Mouse (Mus musculus): Measurements from ENCODE around the gene Prokr2. TPM values are rescaled to one million over a fixed set of nuclear protein-coding genes. Genes with fewer than 3 reads are reported as not detected.

Prokr2 gene
- polyA plus RNA-seq, 1 experiment from 2014 or later, result 1.6 TPM

DNA sequence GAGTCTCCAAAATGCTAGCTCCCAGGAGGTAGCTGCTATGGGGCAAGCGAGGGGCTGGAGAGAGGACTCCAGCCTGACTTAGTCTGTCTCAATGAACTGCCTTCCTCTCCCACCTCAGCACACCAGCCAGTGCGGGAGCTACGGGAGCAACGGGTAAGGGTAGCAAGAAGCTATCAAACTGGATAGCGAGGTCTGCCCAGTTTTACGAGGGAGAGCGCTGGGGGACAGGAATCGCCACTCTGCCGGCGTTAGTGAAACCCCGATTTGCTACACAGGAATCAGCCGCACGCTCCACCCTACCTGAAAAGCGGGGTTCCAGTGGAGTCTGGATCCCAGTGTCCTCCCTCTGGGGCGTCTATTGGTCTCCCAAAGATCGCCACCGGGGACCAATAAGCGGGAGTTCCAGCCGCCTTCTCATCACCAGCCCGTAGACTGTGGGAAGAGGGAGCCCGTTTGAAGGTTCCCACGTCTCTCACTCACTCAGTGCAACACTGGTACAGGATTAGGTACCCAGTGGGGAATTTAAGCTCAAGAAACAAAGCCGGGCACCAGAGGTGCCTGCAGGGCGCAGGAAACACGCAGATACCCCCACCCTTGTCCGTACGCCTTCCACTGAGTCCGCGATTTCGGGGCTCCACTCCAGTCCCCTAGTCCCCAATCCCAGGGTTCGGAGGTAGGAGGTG lies 595 bp downstream of the Prokr2 start:
- peak overlapping the region; percentile 19; the same call in 1 of the 2 replicates for H3K9ac ChIP-seq
- ATAC-seq (ENCODE audit: insufficient number of reproducible peaks, low FRiP score, low TSS enrichment, low read depth), result no peak
- H3K4me1 ChIP-seq, result peaks cover 13% of the 10 kb centered on the region; the same call in 1 of the 2 replicates
- no peak overlapping the region for H3K27ac ChIP-seq (replicated peaks)
- peak overlapping the region; percentile 48 for H3K4me3 ChIP-seq (replicated peaks)
- H3K4me2 ChIP-seq (replicated peaks), result peak overlapping the region; percentile 95
- WGBS, result under 1% methylated on average over 31 of the region's 31 CpGs
- H3K36me3 ChIP-seq, result no peaks in the 10 kb centered on the region
- no peaks in the 10 kb centered on the region for H3K9me3 ChIP-seq (replicated peaks)
- peaks cover 32% of the 10 kb centered on the region for H3K27me3 ChIP-seq

- Histone ChIP-seq H3K4me1 (peaks cover 13% of the 10 kb centered on the region; the same call in 1 of the 2 replicates), H3K9ac (no peak overlapping the region), H3K4me3 (replicated peaks) (no peak overlapping the region), H3K9me3 (replicated peaks) (no peaks in the 10 kb centered on the region), H3K4me2 (replicated peaks) (no peak overlapping the region), H3K36me3 (no peaks in the 10 kb centered on the region), H3K27ac (replicated peaks) (no peak overlapping the region), H3K27me3 (peaks cover 32% of the 10 kb centered on the region)
- 63% methylated on average over 2 of the region's 2 CpGs for WGBS
- no peak for ATAC-seq (ENCODE audit: insufficient number of reproducible peaks, low FRiP score, low TSS enrichment, low read depth)
Observed at GRCm38 (mm10) chr2:132382308-132382707, 2.9 kb downstream of the Prokr2 start.

- H3K4me1 ChIP-seq, result peaks cover 5% of the 10 kb centered on the region; the same call in 1 of the 2 replicates
- WGBS, result 34% methylated on average over 4 of the region's 4 CpGs
- no peak for ATAC-seq (ENCODE audit: insufficient number of reproducible peaks, low FRiP score, low TSS enrichment, low read depth)
Observed at GRCm38 (mm10) chr2:132379690-132380089, 5.6 kb downstream of the Prokr2 start.

DNA sequence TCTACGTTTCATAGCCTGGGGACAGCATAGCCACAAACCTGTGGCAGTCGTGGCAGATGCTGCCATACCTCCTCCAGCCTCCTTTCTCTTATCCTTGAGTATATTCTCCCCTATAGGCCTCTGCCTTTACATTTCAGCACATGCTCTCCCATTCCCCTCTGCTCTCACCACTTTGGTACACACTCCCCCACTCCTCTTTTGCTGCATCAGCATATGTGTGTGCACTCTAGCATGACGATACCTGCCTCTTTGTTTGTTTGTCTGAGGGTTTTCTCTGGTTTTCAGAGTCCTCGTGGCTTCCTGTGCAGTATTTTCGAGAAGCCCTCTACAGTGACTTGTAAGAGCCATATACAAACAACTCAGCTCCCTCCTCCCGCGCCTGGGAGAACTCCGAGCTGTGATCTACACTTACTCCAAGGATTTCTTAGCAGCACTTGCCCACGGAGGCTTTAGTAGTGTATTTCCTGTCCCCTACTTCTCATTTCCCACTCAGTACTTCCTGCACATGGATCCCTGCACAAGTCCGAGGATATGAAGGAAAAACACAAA lies 6.6 kb downstream of the Prokr2 start:
- Histone ChIP-seq H3K27me3 (peaks cover 9% of the 10 kb centered on the region; the same call in 1 of the 2 replicates), H3K9me3 (replicated peaks) (no peaks in the 10 kb centered on the region), H3K36me3 (no peaks in the 10 kb centered on the region), H3K4me2 (replicated peaks) (no peak overlapping the region), H3K27ac (replicated peaks) (no peak overlapping the region), H3K9ac (no peak overlapping the region), H3K4me3 (replicated peaks) (no peak overlapping the region), H3K4me1 (no peaks in the 10 kb centered on the region)
- WGBS, result 60% methylated on average over 10 of the region's 10 CpGs
- no peak for ATAC-seq (ENCODE audit: insufficient number of reproducible peaks, low FRiP score, low TSS enrichment, low read depth)

More at GRCm38 (mm10) chr2:132379690-132380089, 5.6 kb downstream of the Prokr2 start:
- H3K4me3 ChIP-seq (replicated peaks), result no peak overlapping the region
- no peaks in the 10 kb centered on the region for H3K36me3 ChIP-seq
- H3K27me3 ChIP-seq, result peaks cover 15% of the 10 kb centered on the region
- no peak overlapping the region for H3K27ac ChIP-seq (replicated peaks)
- H3K9me3 ChIP-seq (replicated peaks), result no peaks in the 10 kb centered on the region
- no peak overlapping the region for H3K4me2 ChIP-seq (replicated peaks)
- no peak overlapping the region for H3K9ac ChIP-seq

DNA sequence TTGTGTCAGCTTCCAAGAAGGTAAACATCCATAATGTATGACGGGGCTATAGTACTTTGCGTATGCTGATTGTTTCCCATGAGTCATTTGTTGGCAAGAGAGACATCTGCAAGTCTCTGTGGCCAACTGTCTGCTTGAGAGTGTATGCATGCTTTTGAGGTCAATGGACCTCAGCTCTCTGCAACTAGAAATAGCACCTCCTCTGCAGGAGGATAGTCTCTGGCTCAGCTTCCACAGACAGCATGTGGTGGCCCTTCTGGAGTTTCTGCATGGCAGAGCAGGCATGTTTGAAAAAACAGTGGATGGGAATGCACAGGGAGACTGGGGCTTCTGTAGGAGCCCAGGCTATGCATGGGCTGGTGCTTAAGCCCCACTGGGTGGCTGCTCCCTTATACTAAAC lies 7.8 kb downstream of the Prokr2 start:
- H3K36me3 ChIP-seq, result no peaks in the 10 kb centered on the region
- no peak for ATAC-seq (ENCODE audit: insufficient number of reproducible peaks, low FRiP score, low TSS enrichment, low read depth)
- WGBS, result 69% methylated on average over 2 of the region's 2 CpGs

DNA sequence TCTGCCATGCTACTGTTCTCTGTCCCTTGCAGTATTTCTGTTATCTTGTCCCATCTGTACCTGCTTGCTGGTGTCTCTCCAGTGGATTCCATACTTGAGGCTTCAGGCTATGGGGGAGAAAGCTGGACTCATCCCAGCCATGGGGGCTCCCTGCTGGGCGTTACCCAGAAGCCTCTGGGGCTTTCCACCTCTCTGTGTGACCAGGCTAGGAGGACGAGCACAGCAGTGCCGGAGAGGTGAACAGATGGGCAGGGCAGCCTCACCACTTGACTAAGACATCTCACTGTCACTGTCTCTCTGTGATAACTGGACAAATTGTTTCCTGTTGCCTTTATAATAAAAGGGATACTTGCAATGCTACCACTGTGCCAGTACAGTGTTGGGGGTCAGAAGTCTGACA lies 9.5 kb downstream of the Prokr2 start:
- H3K9ac ChIP-seq, result no peak overlapping the region
- no peak overlapping the region for H3K4me2 ChIP-seq (replicated peaks)
- H3K27me3 ChIP-seq, result no peaks in the 10 kb centered on the region
- no peak overlapping the region for H3K27ac ChIP-seq (replicated peaks)
- no peaks in the 10 kb centered on the region for H3K36me3 ChIP-seq
- H3K9me3 ChIP-seq (replicated peaks), result no peaks in the 10 kb centered on the region
- no peaks in the 10 kb centered on the region for H3K4me1 ChIP-seq
- ATAC-seq (ENCODE audit: insufficient number of reproducible peaks, low FRiP score, low TSS enrichment, low read depth), result no peak
- no peak overlapping the region for H3K4me3 ChIP-seq (replicated peaks)
- WGBS, result 79% methylated on average over 3 of the region's 3 CpGs

More for the DNA sequence above, 7.8 kb downstream of the Prokr2 start:
- no peaks in the 10 kb centered on the region for H3K9me3 ChIP-seq (replicated peaks)
- no peak overlapping the region for H3K4me3 ChIP-seq (replicated peaks)
- H3K4me1 ChIP-seq, result no peaks in the 10 kb centered on the region
- peaks cover 9% of the 10 kb centered on the region; the same call in 1 of the 2 replicates for H3K27me3 ChIP-seq
- H3K4me2 ChIP-seq (replicated peaks), result no peak overlapping the region
- H3K27ac ChIP-seq (replicated peaks), result no peak overlapping the region
- H3K9ac ChIP-seq, result no peak overlapping the region

- Histone ChIP-seq H3K27me3 (no peaks in the 10 kb centered on the region), H3K9ac (no peak overlapping the region), H3K4me2 (replicated peaks) (no peak overlapping the region), H3K36me3 (no peaks in the 10 kb centered on the region), H3K4me1 (no peaks in the 10 kb centered on the region), H3K9me3 (replicated peaks) (no peaks in the 10 kb centered on the region), H3K27ac (replicated peaks) (no peak overlapping the region), H3K4me3 (replicated peaks) (no peak overlapping the region)
- ATAC-seq (ENCODE audit: insufficient number of reproducible peaks, low FRiP score, low TSS enrichment, low read depth), result no peak
- 75% methylated on average over 9 of the region's 9 CpGs for WGBS
Observed at GRCm38 (mm10) chr2:132375135-132375534, 10.1 kb downstream of the Prokr2 start.

DNA sequence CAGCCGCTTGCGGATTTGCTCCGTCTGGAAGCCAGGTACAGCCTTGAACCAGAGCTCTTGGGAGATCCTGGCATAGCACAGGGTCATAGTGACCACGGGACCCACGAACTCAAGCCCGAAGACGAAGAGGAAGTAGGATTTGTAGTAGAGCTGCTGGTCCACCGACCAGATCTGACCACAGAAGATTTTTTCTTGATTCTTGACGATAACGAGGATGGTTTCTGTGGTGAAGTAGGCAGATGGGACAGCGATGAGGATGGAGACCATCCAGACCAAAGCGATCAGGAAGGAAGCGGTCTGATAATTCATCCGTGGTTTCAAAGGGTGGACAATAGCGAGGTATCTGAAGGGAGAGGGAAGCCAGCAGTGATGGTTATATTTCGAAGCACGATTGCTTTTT lies 11.5 kb downstream of the Prokr2 start:
- H3K27ac ChIP-seq (replicated peaks), result no peak overlapping the region
- no peaks in the 10 kb centered on the region for H3K9me3 ChIP-seq (replicated peaks)
- H3K27me3 ChIP-seq, result no peaks in the 10 kb centered on the region
- no peaks in the 10 kb centered on the region for H3K36me3 ChIP-seq
- no peak for ATAC-seq (ENCODE audit: insufficient number of reproducible peaks, low FRiP score, low TSS enrichment, low read depth)
- H3K4me3 ChIP-seq (replicated peaks), result no peak overlapping the region
- H3K9ac ChIP-seq, result no peak overlapping the region
- WGBS, result 93% methylated on average over 17 of the region's 17 CpGs
- H3K4me2 ChIP-seq (replicated peaks), result no peak overlapping the region
- H3K4me1 ChIP-seq, result no peaks in the 10 kb centered on the region

- H3K9me3 ChIP-seq (replicated peaks), result no peaks in the 10 kb centered on the region
- no peak for ATAC-seq (ENCODE audit: insufficient number of reproducible peaks, low FRiP score, low TSS enrichment, low read depth)
- no peaks in the 10 kb centered on the region for H3K36me3 ChIP-seq
- no peak overlapping the region for H3K9ac ChIP-seq
- H3K4me1 ChIP-seq, result no peaks in the 10 kb centered on the region
- 83% methylated on average over 3 of the region's 3 CpGs for WGBS
- H3K27me3 ChIP-seq, result no peaks in the 10 kb centered on the region
- H3K4me3 ChIP-seq (replicated peaks), result no peak overlapping the region
- no peak overlapping the region for H3K4me2 ChIP-seq (replicated peaks)
- H3K27ac ChIP-seq (replicated peaks), result no peak overlapping the region
Observed at GRCm38 (mm10) chr2:132368433-132368832, 16.8 kb downstream of the Prokr2 start.

DNA sequence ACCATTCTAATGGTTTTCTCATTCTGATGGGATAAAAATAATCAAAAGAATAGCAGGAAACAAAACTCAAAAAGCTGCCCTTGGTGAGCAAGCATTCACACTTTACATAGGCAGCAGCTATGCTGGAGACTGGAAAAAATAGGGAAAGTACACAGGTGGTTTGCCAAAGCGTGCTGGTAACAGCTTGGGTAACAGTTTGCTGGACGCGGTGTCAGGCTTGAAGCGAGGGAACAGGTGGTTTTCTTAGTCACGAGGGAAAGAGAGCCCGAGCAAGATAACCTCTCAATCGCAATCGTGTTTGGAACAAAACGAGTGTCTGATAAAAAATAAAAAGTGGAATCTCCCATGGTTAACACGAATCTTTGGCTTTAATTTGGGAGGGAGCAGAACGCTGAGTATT lies 41.4 kb downstream of the Prokr2 start:
- Histone ChIP-seq H3K4me1 (no peaks in the 10 kb centered on the region), H3K27me3 (no peaks in the 10 kb centered on the region), H3K27ac (replicated peaks) (no peak overlapping the region), H3K9ac (no peak overlapping the region), H3K4me3 (replicated peaks) (no peak overlapping the region), H3K36me3 (no peaks in the 10 kb centered on the region), H3K9me3 (replicated peaks) (no peaks in the 10 kb centered on the region), H3K4me2 (replicated peaks) (no peak overlapping the region)
- no peak for ATAC-seq (ENCODE audit: insufficient number of reproducible peaks, low FRiP score, low TSS enrichment, low read depth)
- WGBS, result 76% methylated on average over 11 of the region's 11 CpGs

GRCm38 (mm10) chr2:132341293-132341692 lies 44.0 kb downstream of the Prokr2 start:
- Histone ChIP-seq H3K9me3 (replicated peaks) (no peaks in the 10 kb centered on the region), H3K9ac (no peak overlapping the region), H3K27me3 (no peaks in the 10 kb centered on the region), H3K4me3 (replicated peaks) (no peak overlapping the region), H3K27ac (replicated peaks) (no peak overlapping the region), H3K4me2 (replicated peaks) (no peak overlapping the region), H3K36me3 (no peaks in the 10 kb centered on the region), H3K4me1 (no peaks in the 10 kb centered on the region)
- ATAC-seq (ENCODE audit: insufficient number of reproducible peaks, low FRiP score, low TSS enrichment, low read depth), result no peak; the same call in 1 of the 2 replicates
- 90% methylated on average over 3 of the region's 3 CpGs for WGBS

DNA sequence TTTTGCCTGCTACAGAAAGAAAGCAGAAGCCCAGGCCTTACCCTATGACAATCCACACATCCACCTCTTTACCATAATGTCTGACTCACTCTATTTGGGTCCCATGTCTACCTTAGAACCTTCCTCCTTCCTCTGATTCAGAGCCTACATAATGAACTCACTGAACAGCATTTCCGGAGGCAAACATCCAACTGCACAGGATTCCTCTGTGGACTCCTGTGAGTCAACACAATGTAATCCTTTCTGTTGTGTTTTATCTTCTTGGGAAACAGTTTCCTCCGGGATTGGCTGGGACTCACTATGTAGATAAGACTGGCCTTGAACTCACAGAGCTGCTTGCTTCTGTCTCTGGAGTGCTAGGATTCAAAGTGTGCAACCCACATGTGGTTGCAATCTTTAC lies 44.9 kb downstream of the Prokr2 start:
- Histone ChIP-seq H3K4me3 (replicated peaks) (no peak overlapping the region), H3K36me3 (no peaks in the 10 kb centered on the region)
- WGBS, result 48% methylated on average over 2 of the region's 2 CpGs

More for the DNA sequence above, 44.9 kb downstream of the Prokr2 start:
- Histone ChIP-seq H3K9ac (no peak overlapping the region), H3K27me3 (no peaks in the 10 kb centered on the region), H3K4me1 (no peaks in the 10 kb centered on the region), H3K27ac (replicated peaks) (no peak overlapping the region), H3K4me2 (replicated peaks) (no peak overlapping the region), H3K9me3 (replicated peaks) (no peaks in the 10 kb centered on the region)
- no peak for ATAC-seq (ENCODE audit: insufficient number of reproducible peaks, low FRiP score, low TSS enrichment, low read depth)

Data from embryonic facial prominence, embryonic 15.5 days (tissue).